Mouse (Mus musculus) thymus, postnatal 10 days (tissue): Measurements from ENCODE around the gene Efna4.

Experiments
- DNase-seq, 2 experiments: peaks; one replicate each; pipeline ENCODE4 v3.0.0; 2021; ENCODE audit warnings: low spot score in 2 of 2

Efna4 gene

GRCm38 (mm10) chr3:89337721-89338578 lies at the start of gene Efna4:
Gene Efna4, minus strand, starts transcription at chr3:89338028.
- DNase-seq, result peak; percentile 53 to 55

GRCm38 (mm10) chr3:89386438-89387420 lies 48.9 kb upstream of the Efna4 start:
- DNase-seq, result no peak

GRCm38 (mm10) chr3:89385451-89385850 lies 47.6 kb upstream of the Efna4 start:
- peak in 1 of 2 experiments; percentile 56 for DNase-seq

GRCm38 (mm10) chr3:89384331-89385076 lies 46.7 kb upstream of the Efna4 start:
- no peak for DNase-seq

GRCm38 (mm10) chr3:89383651-89384255 lies 45.9 kb upstream of the Efna4 start:
- DNase-seq, result no peak

- DNase-seq, result no peak
These were observed 45.1 kb upstream of the Efna4 start for GRCm38 (mm10) chr3:89382950-89383349.

- no peak for DNase-seq
These were observed 44.4 kb upstream of the Efna4 start for GRCm38 (mm10) chr3:89382033-89382882.

- no peak for DNase-seq
These were observed 43.4 kb upstream of the Efna4 start for GRCm38 (mm10) chr3:89381233-89381632.

- no peak for DNase-seq
These were observed 42.9 kb upstream of the Efna4 start for GRCm38 (mm10) chr3:89380711-89381110.

- no peak for DNase-seq
These were observed 42.5 kb upstream of the Efna4 start for GRCm38 (mm10) chr3:89380291-89380690.

GRCm38 (mm10) chr3:89379388-89380131 lies 41.7 kb upstream of the Efna4 start:
- DNase-seq, result peak in 1 of 2 experiments; percentile 59

GRCm38 (mm10) chr3:89378394-89379067 lies 40.7 kb upstream of the Efna4 start:
- peak; percentile 56 to 78 for DNase-seq

- DNase-seq, result no peak
These were observed 40.0 kb upstream of the Efna4 start for GRCm38 (mm10) chr3:89377831-89378230.

- DNase-seq, result no peak
These were observed 35.9 kb upstream of the Efna4 start for GRCm38 (mm10) chr3:89373581-89374231.

GRCm38 (mm10) chr3:89367338-89367737 lies 29.5 kb upstream of the Efna4 start:
- no peak for DNase-seq

- DNase-seq, result no peak
These were observed 27.9 kb upstream of the Efna4 start for GRCm38 (mm10) chr3:89365486-89366414.

- no peak for DNase-seq
These were observed 27.3 kb upstream of the Efna4 start, which contains the start of gene Dcst1 for GRCm38 (mm10) chr3:89365153-89365485. Gene Dcst1, minus strand, starts transcription at chr3:89365253.
